Mouse (Mus musculus): ENCODE measurements around the gene Khnyn. TPM values are rescaled to one million over a fixed set of nuclear protein-coding genes. Genes with fewer than 3 reads are reported as not detected.

Gene Khnyn
- total RNA-seq (2015; ENCODE audit: low replicate concordance) (3.2 and 3.8 TPM in 2 replicates), total RNA-seq (2017; ENCODE audit: low replicate concordance) (5.0 and 8.1 TPM in 2 replicates)

- peak; percentile 86 for ATAC-seq (replicated peaks; ENCODE audit: low FRiP score, poor library complexity, severe bottlenecking)
Observed at GRCm38 (mm10) chr14:55884713-55885113, at the start of gene Khnyn. TSS of gene Khnyn (plus strand) at chr14:55884947.

- ATAC-seq (replicated peaks; ENCODE audit: low FRiP score, poor library complexity, severe bottlenecking), result no peak
Observed at GRCm38 (mm10) chr14:55838312-55838711, 46.4 kb upstream of the Khnyn start.

GRCm38 (mm10) chr14:55838740-55839139, 46.0 kb upstream of the Khnyn start:
- ATAC-seq (replicated peaks; ENCODE audit: low FRiP score, poor library complexity, severe bottlenecking), result no peak

- ATAC-seq (replicated peaks; ENCODE audit: low FRiP score, poor library complexity, severe bottlenecking), result no peak
Observed at GRCm38 (mm10) chr14:55840853-55841366, 43.8 kb upstream of the Khnyn start.

GRCm38 (mm10) chr14:55842794-55843193, 42.0 kb upstream of the Khnyn start:
- no peak for ATAC-seq (replicated peaks; ENCODE audit: low FRiP score, poor library complexity, severe bottlenecking)

- ATAC-seq (replicated peaks; ENCODE audit: low FRiP score, poor library complexity, severe bottlenecking), result no peak
Observed at GRCm38 (mm10) chr14:55845506-55846294, 39.0 kb upstream of the Khnyn start.

- ATAC-seq (replicated peaks; ENCODE audit: low FRiP score, poor library complexity, severe bottlenecking), result no peak
Observed at GRCm38 (mm10) chr14:55850885-55851284, 33.9 kb upstream of the Khnyn start.

GRCm38 (mm10) chr14:55852646-55853551, 31.8 kb upstream of the Khnyn start:
- no peak for ATAC-seq (replicated peaks; ENCODE audit: low FRiP score, poor library complexity, severe bottlenecking)

- ATAC-seq (replicated peaks; ENCODE audit: low FRiP score, poor library complexity, severe bottlenecking), result no peak
Observed at GRCm38 (mm10) chr14:55853621-55854285, 31.0 kb upstream of the Khnyn start, which contains the start of gene Nynrin. TSS of gene Nynrin (plus strand) at chr14:55854010.

GRCm38 (mm10) chr14:55854406-55855100, 30.2 kb upstream of the Khnyn start:
- ATAC-seq (replicated peaks; ENCODE audit: low FRiP score, poor library complexity, severe bottlenecking), result no peak

- ATAC-seq (replicated peaks; ENCODE audit: low FRiP score, poor library complexity, severe bottlenecking), result no peak
Observed at GRCm38 (mm10) chr14:55855101-55855561, 29.6 kb upstream of the Khnyn start.

GRCm38 (mm10) chr14:55857588-55857987, 27.2 kb upstream of the Khnyn start:
- ATAC-seq (replicated peaks; ENCODE audit: low FRiP score, poor library complexity, severe bottlenecking), result no peak

GRCm38 (mm10) chr14:55862186-55862585, 22.6 kb upstream of the Khnyn start:
- no peak for ATAC-seq (replicated peaks; ENCODE audit: low FRiP score, poor library complexity, severe bottlenecking)

GRCm38 (mm10) chr14:55862970-55863369, 21.8 kb upstream of the Khnyn start:
- ATAC-seq (replicated peaks; ENCODE audit: low FRiP score, poor library complexity, severe bottlenecking), result no peak

- no peak for ATAC-seq (replicated peaks; ENCODE audit: low FRiP score, poor library complexity, severe bottlenecking)
Observed at GRCm38 (mm10) chr14:55863773-55864172, 21.0 kb upstream of the Khnyn start.

GRCm38 (mm10) chr14:55866962-55867361, 17.8 kb upstream of the Khnyn start:
- ATAC-seq (replicated peaks; ENCODE audit: low FRiP score, poor library complexity, severe bottlenecking), result no peak

GRCm38 (mm10) chr14:55868230-55869026, 16.3 kb upstream of the Khnyn start:
- ATAC-seq (replicated peaks; ENCODE audit: low FRiP score, poor library complexity, severe bottlenecking), result no peak

- no peak for ATAC-seq (replicated peaks; ENCODE audit: low FRiP score, poor library complexity, severe bottlenecking)
Observed at GRCm38 (mm10) chr14:55869538-55869937, 15.2 kb upstream of the Khnyn start.

Data from erythroid progenitor cell, adult 5-6 weeks (primary cell).